Mouse (Mus musculus) kidney, adult 2 months (tissue): ENCODE data around the gene Dll3.

Source experiments
- CTCF ChIP-seq: fragments of 200-500 bp; conservative IDR thresholded peaks from 2 replicates; pipeline ENCODE4 v1.5.1; 2011; ENCODE audit warnings: low read depth, mild to moderate bottlenecking, control low read depth, low read length, moderate library complexity, mixed read lengths; ENCODE audit not compliant: insufficient read depth, insufficient read length
- POLR2A ChIP-seq: fragments of 200-500 bp; IDR thresholded peaks from one replicate; pipeline ENCODE4 v1.6.1; 2011; ENCODE audit warnings: low read depth, low read length, control low read depth

GRCm38 (mm10) chr7:28254591-28254990, 47.4 kb downstream of the Dll3 start:
- TF ChIP-seq POLR2A, result no peak
- no peak for TF ChIP-seq CTCF
